Mouse (Mus musculus) Muller cell, postnatal 12 days (primary cell): ENCODE measurements around the gene Grm7.

Experiments
- DNase-seq: peaks from one replicate; pipeline ENCODE4 v3.0.0-alpha.2; 2015; ENCODE audit errors: inconsistent ontology term

The Grm7 gene

DNA sequence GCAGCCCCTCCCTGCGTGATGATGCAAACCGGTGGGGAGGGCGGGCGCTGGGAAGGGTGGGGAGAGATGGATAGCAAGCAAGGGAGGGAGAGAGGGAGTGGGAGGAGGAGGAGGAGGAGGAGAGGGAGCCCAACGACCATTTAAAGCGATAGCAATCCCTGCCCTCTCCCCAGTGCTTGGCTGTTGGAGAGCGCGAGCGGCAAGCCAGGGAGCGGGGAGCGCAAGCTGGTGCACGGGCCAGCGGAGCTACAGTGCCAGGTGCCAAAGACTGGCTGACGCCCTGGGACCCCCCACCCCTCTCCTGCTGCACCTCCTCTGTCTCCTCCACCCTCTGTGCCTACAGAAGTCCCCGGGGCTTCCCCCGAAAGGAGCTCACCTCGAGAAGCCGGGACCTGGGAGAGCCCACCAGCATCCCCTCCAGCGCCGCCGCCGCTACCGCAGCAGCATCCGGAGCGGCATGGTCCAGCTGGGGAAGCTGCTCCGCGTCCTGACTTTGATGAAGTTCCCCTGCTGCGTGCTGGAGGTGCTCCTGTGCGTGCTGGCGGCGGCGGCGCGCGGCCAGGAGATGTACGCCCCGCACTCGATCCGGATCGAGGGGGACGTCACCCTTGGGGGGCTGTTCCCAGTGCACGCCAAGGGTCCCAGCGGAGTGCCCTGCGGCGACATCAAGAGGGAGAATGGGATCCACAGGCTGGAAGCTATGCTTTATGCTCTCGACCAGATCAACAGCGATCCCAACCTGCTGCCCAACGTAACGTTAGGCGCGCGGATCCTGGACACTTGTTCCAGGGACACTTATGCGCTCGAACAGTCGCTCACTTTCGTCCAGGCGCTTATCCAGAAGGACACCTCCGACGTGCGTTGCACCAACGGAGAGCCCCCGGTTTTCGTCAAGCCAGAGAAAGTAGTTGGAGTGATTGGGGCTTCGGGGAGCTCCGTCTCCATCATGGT, at the start of gene Grm7:
Gene Grm7 (plus strand): TSS at position 171 of the 951 bp plus-strand sequence.
- peak; percentile 82 for DNase-seq

DNA sequence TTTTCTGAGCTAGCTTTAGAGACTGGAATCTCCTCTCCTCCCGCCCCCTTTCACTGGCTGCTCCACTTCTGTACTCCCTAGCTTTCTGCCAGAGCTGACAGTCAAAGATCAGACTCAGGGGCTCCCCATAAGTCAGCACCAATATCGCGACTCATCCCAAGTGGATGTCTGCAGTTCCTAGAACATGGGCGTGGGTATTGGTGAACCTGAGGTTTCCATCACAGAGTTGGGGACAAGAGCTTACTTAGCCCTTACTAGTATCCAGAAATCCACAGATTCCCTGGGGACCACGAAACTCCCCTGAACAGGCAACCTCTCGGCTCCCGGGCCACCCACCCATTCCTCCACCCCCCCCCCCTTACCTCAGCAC, 355 bp upstream of the Grm7 start:
- DNase-seq: no peak

DNA sequence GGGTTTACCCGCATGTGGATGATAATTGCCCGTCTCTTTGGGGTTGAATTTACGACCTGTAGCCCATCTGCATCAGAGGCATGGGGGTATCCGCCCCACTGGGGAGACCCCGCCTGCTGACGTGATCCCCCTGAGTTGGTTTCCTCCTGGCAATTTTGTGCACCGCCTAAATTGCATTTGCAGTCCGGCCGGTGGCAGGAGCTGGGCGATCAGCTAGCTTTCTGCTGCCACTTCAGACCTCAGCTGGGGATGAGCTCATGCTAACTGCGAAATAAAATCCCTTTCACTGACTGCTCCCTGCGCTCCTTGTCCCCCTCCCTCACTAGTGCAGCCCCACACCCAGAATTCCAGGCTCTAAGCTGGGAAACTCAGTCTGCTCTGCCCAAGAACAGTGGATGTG, 1.5 kb downstream of the Grm7 start:
- no peak for DNase-seq

DNA sequence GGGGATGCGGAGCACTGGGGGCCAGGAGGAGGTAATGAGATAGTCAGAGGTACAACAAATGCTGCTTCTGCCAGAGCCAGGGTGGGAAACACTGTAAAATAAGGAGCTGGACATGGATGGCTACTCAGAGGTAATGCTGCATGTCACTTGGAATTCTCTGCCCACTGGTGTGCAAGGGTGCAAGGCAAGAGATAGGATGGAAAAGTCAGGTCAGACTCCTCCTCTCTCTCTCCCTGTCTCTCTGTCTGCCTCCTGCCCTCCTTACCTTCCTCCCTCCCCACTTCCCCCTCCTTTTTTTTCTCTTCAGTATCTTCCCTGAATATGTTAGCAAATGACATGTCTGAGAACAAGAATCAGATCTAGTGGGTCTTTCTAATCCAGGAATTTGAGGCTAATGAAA, 3.8 kb downstream of the Grm7 start:
- no peak for DNase-seq

DNA sequence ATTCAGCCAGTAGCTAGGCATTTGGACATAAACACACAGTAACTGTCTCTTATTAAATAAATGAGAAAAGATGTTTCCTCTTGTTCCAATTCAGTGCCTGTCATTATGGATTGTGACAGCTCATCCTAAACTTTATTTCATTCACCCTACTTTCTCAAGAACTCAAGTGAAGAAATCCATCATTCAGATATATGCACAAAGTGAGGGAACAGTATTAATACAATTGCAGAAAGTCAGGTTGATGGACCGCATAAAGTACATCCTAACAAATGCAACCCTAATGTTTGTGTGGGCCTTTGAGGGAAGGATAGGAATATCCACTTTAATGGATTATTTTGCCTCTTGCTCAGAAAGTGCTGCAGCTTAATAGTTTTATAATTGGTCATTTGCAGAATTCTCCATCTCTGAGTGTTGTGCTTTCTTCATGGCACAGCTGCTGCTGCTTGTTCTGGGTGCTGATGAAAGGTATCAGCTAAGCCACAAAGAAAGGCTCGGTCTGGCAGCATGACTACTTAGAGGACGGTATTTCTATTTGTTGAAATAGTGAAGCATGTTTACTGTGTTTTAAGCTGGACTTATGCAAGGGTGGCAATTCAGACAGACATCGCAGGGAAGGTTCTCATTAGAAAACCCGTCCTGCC, 8.1 kb downstream of the Grm7 start:
- DNase-seq: peak; percentile 54

DNA sequence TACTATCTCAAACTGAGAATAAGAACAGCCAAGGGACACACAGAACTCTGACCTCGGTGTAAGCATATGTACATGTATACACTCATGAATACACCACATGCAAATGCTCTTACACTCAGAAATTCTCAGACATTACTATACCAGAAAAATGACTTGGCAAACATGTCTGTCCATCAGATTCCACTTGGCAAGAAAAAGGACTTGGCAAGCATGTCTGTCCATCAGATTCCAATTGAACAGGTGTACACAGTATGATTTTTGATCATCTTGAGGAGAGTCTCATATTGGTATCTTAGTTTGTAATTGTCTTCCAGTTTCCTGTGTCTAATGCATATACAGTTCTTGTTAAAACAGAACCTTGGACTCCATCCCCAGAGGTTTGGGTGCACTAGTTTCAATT, 19.1 kb downstream of the Grm7 start:
- DNase-seq: no peak

DNA sequence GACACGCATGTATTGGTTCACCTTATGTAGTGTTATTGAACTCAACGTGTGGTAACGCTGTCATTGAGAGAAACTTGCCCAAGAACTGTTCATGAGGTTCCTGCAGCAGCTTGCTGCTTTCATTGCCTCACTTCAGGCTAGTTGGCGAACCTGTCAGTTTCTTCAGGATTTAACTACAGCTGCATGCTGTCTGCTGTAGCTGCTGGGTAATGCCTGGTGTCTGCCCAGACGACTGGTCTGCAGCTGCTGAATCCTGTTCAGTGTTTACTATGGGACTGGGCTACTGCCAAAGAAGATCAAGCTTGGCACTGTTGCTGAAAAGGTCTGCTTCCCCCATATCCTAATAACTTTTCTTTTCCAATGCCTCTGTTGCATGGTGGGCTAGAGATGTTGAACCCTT, 23.1 kb downstream of the Grm7 start:
- DNase-seq: no peak

DNA sequence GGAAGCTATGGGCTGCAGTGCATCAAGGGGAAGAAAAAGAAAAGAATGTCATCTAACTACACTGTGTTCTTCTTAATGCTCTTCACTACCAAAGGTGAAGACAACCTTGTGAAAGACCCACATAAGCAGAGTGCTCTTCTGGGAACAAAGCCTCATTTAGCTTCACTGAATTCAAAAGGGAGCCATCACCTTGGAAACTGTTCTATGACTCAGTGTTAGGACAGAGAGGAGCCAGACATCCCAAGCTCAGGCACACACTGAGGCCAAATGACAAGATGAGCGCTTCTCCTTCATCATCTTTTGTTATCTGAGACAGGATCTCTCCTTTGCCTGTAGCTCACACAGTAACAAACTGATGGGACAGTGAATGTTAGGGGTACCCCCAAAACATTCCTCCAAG, 45.6 kb downstream of the Grm7 start:
- peak; percentile 36 for DNase-seq

DNA sequence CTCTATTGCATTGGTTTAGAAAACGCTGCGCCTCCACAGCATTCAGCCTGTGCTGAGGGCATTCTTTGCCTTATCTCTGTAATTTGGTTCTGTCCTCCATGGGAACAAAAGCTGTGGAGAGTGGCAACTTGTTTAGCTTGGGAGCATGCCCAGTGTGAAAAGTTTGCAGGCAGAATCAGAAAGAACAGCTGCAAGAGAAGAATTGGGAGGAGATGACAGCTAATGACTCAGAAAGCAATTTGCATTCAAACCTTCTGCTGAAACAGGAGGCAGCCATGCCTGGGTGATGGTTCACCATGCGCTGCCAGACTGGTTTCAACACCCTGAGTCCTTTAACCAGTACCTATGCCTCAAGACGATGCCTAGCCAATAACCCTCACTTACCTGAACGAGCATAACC, 64.4 kb downstream of the Grm7 start:
- DNase-seq: peak; percentile 87

DNA sequence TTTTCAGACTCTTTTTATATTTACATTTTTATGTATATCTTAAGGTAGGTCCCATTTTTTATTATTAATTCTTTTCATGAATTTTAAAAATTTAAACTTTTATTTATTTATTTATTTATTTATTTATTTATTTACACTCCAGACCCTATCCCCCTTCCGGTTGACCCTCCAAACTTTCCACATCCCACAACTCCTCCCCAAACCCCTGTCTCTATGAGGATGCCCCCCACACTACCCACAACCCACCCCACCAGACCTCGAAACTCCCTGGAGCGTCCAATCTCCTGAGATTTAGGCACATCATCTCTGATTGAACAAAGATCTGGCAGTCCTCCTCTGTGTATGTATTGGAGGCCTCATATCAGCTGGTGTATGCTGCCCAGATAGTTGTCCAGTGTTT, 69.6 kb downstream of the Grm7 start:
- no peak for DNase-seq

DNA sequence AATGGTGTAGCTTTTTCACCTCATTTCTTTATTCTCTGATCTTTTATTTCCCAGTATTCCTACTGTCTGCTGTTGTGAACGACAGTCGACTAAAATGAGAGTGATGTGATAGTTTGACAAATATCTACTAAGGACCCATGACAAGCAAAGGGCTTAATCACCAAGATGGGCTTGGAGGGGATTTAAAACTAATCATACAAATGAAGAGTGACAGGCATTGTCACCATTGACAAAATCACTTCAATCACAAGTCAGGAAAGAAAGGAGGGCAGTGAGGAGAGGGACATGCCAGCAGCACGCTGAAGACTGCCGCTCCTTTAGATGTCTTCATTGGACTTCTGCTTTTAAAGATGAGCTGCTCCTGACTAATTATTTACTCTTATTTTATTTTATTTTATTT, 78.0 kb downstream of the Grm7 start:
- no peak for DNase-seq

DNA sequence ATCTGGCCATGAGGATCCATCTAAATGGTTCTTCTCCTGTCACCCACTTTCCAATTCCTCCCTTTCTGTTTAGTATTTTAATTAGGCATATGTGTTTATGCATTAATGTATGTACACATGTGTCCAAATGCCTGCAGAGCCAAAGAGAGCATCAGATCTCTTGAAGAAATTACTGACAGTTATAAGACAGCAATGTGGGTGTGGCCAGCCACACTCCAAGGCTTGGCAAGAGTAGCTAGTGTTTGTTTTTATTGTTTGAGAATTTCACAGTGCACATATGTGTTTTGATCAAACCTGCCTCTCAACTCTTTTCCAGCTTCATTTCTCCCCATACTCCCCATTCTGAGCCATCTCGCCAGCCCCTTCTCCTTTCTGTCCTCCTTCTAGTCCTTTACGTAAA, 88.5 kb downstream of the Grm7 start:
- DNase-seq: no peak

DNA sequence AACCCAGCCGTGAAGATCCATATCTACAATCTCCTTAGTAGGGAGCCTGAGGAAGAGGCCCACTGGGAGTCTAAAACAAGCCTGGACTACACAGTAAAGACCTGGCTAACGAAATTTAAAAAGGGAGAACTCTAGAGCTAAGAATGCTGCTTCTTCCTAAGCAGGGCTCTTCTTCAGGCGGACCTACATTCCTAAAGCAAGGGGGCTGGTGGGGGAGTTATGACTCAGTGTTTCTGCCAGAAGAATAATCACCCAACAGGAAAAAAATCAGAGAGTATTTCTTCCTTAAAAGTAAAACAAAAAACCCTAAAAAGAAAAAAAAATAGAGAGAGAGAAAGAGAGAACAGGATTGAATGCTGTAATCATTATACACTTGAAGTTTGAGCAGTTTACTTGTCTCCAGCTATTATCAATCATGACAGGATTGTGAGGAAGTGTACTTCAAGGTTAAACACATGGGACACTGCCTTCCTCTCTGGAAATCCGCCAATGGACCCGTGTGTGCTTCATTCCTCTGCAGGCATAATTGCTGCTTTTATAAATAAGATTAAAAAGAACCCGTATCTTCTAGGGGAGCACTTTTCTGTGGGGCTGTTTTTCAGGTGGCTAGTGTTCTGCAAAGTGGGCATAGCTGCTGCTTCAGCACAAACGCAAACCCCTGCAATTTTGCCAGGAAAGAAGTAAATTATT, 98.7 kb downstream of the Grm7 start:
- peak; percentile 56 for DNase-seq

DNA sequence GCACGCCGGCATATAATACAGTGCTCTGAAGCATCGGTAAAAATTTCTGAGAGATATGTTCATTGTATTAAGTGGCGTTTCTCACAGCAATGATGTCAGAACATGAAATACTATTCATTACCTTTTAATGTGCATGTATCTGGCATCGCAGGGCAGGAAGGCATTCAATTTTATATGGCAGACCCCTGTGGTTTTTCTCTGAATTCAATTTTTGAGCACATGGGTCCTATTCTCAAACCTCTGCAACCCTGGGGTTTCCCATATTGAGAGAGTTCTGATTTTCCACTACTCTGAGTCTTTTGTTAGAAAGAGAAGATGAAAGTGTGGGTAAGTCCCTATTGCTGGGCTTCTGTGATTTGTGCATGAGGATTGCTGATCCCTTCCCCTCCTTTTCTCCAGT, 110.5 kb downstream of the Grm7 start:
- no peak for DNase-seq

DNA sequence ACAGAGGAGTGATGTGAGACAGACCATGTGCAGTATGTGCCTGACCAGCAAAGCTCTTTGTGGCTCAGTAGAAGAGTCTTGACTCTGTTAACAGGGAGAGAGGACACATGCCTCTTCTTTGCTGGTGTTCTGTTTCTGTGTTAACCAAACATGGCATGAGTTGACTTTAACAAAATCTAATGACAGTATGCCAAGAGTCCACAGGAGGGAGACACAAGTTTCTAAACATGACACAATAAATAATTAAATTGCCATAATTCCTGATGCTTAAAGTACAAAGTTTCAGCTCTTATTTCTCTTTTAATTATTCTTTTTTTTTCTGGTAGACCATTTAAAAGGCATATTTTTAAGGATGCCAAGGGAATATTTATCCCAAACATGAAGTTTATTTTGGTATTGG, 124.2 kb downstream of the Grm7 start:
- DNase-seq: no peak

DNA sequence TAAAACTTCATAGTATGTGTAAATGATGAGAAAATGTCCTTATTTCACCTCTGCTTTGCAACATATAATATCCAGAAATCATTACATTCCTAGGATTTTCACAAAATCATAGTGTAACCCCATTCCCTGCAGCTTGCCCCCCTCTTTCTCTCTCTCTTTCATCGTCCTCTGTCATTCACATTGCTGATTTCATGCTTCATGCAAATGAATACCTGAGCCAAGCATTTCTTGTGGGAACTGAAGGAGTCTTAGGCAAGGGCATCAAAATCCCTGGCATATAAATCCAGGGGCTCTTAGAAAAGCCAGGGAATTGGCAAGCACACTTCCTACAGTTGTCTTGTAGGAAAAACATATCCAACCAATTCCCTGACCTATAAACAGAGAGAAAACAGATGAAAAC, 127.3 kb downstream of the Grm7 start:
- DNase-seq: no peak

DNA sequence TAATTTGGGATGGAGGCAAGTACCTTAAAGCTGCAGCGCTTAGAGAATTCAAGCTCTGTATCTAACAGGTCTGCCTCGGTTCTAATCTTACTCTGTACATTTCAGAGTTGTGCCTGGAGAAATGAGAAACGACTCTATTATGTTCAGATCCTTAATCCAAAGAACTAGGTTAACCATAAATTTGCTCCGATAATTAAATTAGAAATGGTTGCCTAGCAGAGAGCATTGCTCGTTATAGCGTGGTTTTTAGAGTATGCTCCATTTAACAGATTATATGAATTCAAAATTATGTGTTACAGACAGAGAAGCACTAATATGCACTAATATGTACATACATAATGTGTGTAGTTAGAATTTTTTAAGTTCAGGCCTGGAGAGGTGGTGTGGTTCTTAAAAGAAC, 130.7 kb downstream of the Grm7 start:
- DNase-seq: peak; percentile 26

DNA sequence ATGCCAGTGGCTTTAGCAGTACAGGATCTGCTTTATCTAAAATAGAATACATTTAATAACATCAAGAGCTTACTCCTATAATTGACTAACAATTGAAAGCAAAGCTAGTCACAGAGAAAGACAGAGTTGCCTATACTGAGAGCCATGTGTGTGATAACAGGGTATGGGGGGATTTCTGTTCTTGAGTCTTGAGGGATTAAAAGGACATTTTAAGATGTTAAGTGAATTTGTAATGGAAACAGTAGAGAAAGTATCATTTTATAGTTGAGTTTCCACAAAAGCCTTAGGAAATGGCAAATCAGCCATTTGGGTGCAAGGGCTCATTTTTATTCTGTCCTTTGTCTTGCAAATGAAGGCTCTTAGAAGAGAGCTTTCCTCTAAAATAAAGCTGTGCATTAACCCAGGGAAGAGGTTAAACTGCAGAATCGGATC, 140.1 kb downstream of the Grm7 start:
- DNase-seq: no peak

DNA sequence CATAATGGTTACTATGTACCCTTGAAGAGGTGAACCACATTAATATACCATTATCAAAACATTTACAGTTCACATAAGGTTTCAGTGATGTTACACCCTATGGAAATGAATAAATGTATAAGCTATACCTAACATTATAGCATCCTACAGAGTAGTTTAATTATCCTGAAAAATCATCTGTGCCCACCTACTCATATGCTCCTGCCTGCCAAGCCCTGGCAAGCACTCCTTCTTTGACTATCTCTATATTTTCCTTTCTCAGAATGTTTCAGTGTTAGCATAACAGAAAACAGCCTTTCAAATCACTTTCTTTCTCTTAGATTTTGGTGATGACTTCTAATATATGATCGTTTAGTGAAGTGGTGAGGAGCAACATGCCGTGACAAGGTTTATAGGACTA, 147.3 kb downstream of the Grm7 start:
- no peak for DNase-seq

DNA sequence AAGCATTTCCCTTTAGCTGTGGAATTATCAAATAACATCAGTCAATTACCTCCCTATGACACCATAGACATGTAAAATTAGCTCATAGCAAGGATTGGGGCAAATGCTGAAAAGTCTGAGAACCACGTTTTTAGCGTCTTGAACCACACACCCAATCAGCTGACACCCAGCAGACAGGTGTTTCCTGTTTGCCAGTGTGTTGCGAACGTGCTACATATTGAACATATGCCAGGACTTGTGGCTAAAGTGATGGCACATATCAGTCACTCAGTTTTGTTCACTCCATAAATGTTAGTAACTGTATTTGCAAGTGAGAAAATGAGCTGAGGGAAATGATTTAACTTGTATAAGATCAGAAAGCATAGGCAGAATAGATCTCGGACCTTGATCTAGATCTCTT, 162.1 kb downstream of the Grm7 start:
- DNase-seq: no peak

DNA sequence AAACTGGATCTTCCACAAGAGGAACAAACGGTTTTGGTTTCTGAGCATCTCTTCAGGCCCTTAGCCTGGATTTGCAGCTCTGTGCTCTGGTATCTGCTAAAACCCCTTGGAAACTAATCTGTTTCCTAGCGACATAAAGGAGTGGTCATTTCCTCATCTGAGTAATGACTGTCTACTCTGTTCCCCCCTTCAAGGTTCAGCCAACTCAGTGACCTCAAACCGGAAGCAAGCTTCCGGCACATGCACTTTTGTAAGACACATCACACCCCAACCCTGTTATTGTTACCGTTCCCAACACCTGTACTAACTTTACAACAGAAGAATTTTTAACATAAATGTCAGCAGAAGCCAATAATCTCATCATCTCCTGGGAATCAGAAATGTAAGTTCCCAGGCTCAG, 166.8 kb downstream of the Grm7 start:
- DNase-seq: no peak

DNA sequence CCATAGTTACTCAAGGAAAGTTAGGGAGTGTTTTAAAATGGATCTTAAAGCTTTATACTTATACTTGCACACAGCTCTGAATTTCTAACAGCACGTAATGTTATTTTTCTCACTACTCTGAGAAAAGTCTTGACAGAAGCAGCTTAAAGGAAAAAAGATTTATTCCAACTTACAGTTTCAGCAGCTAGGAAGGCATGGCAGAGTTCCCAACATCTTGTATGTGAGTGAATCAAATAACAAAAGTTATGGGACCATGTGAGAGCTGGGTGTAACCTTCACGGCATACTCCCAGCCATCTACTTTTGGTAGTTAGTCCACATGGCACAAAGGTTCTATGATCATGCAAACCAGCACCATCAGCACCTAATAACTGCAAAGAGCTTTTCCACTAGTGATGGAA, 172.9 kb downstream of the Grm7 start:
- no peak for DNase-seq

DNA sequence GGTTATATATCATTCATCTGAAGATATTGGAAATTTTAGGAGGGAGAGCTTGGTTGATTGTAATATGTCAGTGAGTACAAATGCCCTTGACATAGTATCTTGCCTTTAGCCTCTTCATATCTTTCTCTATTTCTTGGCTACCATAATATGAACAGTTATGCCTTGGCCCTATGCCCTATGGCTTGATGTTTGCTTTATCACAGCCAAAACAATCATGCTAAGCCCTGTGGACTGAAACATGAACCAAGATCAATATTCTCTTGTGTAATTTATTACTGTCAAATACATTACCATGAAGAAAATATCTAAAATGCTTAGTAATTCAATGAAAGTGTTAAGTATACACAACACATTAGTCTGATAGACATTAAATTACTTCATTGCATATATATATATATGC, 222.9 kb downstream of the Grm7 start:
- DNase-seq: no peak
